Mouse (Mus musculus): ENCODE measurements around the gene Cul1.

The Cul1 gene

GRCm38 (mm10) chr6:47467058-47467457, 13.9 kb downstream of the Cul1 start:
- in situ Hi-C loops (cut with MboI; ENCODE audit: unreplicated experiment in 2 of 2), result no loop called here

GRCm38 (mm10) chr6:47469760-47470159, 16.6 kb downstream of the Cul1 start:
- in situ Hi-C loops (cut with MboI; ENCODE audit: unreplicated experiment in 2 of 2), result no loop called here

DNA sequence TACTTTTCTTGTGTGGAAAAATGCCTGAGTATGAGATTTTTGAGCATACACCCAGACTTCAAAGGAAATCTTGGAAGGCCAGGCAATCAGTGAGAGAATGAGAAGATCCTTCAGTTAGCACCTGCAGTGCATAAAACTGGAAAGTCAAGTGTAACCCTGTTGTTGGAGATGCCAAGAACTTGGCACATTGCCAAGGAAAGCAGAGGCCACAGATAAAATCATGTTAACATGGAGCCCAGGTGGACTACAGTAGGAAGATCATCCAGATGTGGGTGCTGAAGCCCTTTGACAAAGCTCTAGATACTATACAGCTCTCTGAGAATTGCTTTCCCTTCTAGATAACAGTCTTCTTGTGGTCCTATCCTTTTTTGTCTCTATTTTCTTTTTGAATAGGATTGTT, 19.2 kb downstream of the Cul1 start:
- in situ Hi-C loops (cut with MboI; ENCODE audit: unreplicated experiment in 2 of 2), result no loop called here

- in situ Hi-C loops (cut with MboI; ENCODE audit: unreplicated experiment in 2 of 2), result no loop called here
Measured at GRCm38 (mm10) chr6:47482027-47482426, 28.8 kb downstream of the Cul1 start.

DNA sequence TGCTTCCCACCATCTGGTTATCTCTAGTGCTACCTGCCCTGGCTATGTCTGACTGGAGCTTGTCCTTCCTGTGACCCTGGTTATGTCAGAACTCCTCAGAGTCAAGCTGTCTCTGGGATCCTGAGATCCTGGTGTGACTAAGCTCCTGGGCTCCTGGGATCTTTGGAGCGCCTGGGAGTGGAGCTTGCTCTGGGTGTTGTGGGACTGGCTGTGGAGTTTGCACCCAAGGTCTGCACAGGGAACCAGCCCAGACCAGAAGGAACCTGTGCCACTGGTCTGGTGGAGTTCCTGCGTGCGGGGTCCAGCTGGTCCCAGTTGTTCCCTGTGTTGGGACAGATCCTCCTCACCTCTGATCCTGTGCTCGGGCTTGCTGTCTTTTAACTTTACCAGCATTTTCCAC, 41.4 kb downstream of the Cul1 start:
- in situ Hi-C loops (cut with MboI; ENCODE audit: unreplicated experiment in 2 of 2), result no loop called here

GRCm38 (mm10) chr6:47520030-47520429, 66.8 kb downstream of the Cul1 start:
- in situ Hi-C loops (cut with MboI; ENCODE audit: unreplicated experiment in 2 of 2), result no loop called here

DNA sequence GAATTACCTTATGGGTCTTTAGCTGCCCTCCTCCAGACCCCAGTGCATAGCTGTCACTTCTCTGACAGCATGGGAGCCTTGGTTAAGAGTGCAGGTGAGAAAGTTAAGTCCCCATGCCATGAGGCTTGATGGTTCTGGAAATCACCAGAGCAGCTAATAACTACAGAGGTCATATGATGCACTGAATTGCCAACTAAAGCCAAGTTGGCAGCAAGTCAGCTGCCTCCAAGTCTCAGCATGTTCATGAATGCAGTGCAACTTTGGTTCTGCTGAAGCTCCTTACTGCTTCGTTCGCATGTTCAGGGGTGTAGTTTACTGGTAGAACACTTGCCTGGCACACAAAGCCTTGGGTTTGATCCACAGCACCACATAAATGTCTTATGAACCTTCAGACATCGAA, 69.2 kb downstream of the Cul1 start:
- in situ Hi-C loops (cut with MboI; ENCODE audit: unreplicated experiment in 2 of 2), result no loop called here

DNA sequence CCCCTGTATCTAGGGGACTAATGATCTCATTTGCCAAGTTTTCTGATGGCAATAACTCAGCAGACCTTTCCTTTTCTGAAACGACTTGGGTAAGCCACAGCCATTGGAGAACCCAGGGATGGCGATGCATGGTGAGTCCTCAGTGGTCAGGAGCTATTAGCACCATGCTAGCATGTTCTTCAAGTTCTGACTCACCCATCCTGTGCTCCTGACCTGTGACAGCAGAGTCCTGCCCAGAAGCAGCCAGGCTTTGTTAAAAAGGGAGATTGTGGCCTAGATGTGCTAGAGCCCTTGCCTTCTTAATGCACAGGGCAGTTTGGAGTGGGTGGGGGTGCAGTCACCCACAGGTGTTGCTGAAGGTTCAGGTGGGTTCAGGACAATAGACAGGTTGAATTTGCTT, 71.8 kb downstream of the Cul1 start:
- in situ Hi-C loops (cut with MboI; ENCODE audit: unreplicated experiment in 2 of 2), result no loop called here

- in situ Hi-C loops (cut with MboI; ENCODE audit: unreplicated experiment in 2 of 2), result no loop called here
Measured at GRCm38 (mm10) chr6:47526446-47526845, 73.2 kb downstream of the Cul1 start.

DNA sequence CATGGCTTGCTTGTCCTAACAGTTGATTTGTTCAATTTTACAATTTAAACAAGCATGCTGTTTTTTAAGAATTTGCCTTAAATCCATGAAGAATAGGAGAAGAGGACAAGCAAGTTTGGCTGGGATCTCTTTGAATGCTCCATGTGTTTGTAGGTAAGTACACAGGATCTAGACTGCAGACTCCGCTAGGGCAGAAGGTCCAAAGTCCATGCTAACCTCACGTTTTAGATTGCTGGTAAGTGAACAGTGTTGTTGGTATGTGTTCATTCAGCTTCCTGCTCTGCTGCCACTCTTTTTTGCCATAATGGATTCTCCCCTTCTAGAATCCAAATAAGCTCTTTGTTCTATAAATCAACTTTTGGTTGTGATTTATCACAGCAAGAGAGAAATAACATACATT, 73.9 kb downstream of the Cul1 start:
- in situ Hi-C loops (cut with MboI; ENCODE audit: unreplicated experiment in 2 of 2), result no loop called here

GRCm38 (mm10) chr6:47527655-47528054, 74.5 kb downstream of the Cul1 start:
- in situ Hi-C loops (cut with MboI; ENCODE audit: unreplicated experiment in 2 of 2), result no loop called here

DNA sequence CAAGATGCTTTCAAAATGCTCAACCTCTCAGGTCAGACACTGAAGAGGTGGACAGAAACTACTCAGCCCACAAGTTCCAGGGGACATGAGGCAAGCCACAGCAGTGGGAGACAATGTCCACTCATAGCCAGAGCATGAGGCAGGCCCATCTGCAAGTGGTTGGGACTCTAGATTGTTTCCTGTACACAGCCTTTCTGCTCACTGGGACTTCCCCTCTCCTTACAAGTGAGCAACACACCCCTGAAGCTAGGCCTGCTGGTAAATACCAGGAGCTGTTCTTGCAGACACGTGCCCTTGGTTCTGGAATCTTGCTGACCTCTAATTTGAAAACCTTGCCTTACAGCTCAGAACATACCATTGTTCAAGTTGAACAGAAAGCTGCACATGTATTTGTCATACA, 79.3 kb downstream of the Cul1 start:
- in situ Hi-C loops (cut with MboI; ENCODE audit: unreplicated experiment in 2 of 2), result no loop called here

- in situ Hi-C loops (cut with MboI; ENCODE audit: unreplicated experiment in 2 of 2), result no loop called here
Measured at GRCm38 (mm10) chr6:47535333-47535732, 82.1 kb downstream of the Cul1 start.

GRCm38 (mm10) chr6:47552280-47552679, 99.1 kb downstream of the Cul1 start:
- in situ Hi-C loops (cut with MboI; ENCODE audit: unreplicated experiment in 2 of 2), result loop anchor here (10.0 kb wide), 1 partner anchor 157 kb away; no protein-coding TSS in a partner anchor

GRCm38 (mm10) chr6:47559287-47559686, 106.1 kb downstream of the Cul1 start:
- in situ Hi-C loops (cut with MboI; ENCODE audit: unreplicated experiment in 2 of 2), result loop anchor here (5.0 to 10.0 kb wide), 2 partner anchors 78 to 164 kb away; no protein-coding TSS in a partner anchor

DNA sequence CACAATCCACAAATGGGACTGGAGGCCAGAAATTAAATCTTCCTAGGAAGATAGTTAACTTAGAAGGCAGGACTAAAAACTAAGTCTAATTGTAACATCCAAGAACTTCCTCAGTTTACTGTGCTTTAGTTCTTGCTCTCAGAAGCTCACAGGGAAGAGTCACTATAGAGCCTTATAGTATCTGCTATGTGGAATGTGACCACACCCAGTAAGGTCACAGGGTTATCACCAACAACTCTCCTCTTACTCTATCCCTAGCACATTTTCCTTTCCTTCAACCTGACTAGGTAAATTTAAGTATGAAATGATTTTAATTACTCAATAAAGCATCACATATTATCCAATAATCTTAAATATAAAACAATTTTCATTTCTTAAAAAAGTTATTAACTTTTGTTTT, 107.2 kb downstream of the Cul1 start:
- in situ Hi-C loops (cut with MboI; ENCODE audit: unreplicated experiment in 2 of 2), result loop anchor here in 1 of 2 experiments (5.0 kb wide), 1 partner anchor 72 kb away; no protein-coding TSS in a partner anchor

DNA sequence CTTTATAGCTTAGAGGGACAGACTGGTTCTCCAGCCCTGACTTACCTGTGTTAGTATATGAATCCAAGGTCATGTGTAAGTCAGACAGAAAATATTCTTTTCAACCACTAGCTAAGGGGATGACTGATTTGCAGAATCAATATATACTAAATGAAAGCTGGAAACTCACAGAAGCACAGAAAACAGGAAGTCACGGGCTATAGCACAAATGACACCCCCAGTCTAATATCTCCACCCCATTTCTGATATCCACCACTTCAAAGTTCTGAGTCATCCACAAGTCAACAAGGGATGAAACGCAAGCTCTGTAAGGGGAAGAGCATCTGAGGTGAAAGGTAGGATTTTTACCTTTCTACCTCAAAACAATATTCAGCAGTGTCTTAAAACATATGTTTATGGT, 107.6 kb downstream of the Cul1 start:
- in situ Hi-C loops (cut with MboI; ENCODE audit: unreplicated experiment in 2 of 2), result loop anchor here in 1 of 2 experiments (5.0 kb wide), 1 partner anchor 71 kb away; no protein-coding TSS in a partner anchor

GRCm38 (mm10) chr6:47561426-47561825, 108.2 kb downstream of the Cul1 start:
- in situ Hi-C loops (cut with MboI; ENCODE audit: unreplicated experiment in 2 of 2), result loop anchor here in 1 of 2 experiments (5.0 kb wide), 1 partner anchor 71 kb away; no protein-coding TSS in a partner anchor

DNA sequence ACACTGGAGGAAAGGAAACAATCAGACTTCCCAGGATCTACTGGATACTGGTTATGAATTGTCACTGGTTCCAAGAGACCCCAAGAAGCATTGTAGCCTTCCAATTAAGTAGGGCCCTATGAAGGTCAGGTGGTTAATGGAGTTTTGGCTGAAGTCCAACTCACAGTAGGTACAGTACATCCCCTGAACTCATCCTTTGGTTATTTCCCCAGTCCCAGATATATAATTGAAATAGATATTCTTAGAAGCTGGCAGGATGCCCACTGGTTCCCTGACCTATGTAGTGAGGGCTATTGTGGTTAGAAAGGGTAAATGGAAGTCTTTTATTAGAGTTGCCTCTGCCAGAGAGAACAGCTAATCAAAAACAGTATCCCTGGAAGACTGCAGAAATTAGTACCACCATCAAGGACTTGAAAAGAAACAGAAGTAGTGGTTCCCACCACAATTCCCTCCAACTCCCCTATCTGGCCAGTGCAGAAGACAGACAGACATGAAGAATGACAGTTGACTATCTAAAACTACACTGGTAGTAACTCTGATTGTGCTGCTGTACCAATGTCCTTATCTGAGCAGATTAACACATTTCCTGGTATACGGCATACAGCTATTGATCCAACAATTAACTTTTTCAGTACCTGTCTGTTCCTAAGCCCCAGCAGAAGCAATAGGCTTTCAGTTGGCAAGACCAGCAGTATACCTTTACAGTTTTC, 112.3 kb downstream of the Cul1 start:
- in situ Hi-C loops (cut with MboI; ENCODE audit: unreplicated experiment in 2 of 2), result no loop called here

- in situ Hi-C loops (cut with MboI; ENCODE audit: unreplicated experiment in 2 of 2), result no loop called here
Measured at GRCm38 (mm10) chr6:47572887-47573286, 119.7 kb downstream of the Cul1 start.
